Mouse (Mus musculus) liver, adult 2 months (tissue): ENCODE measurements around the gene Lhfpl2. TPM values are rescaled to one million over a fixed set of nuclear protein-coding genes. Genes with fewer than 3 reads are reported as not detected.

Experiments
- DNase-seq: peaks from one replicate; pipeline ENCODE4 v3.0.0-alpha.2; 2011; ENCODE audit warnings: low read depth, low spot score; ENCODE audit errors: extremely low read depth
- H3K27ac ChIP-seq: fragments of 200-500 bp; replicated peaks from 2 replicates; pipeline ENCODE4 v1.5.1; 2012; ENCODE audit warnings: low read depth, mild to moderate bottlenecking, control low read depth, inconsistent platforms, low read length; ENCODE audit not compliant: insufficient read depth
- H3K27me3 ChIP-seq: fragments of 200-500 bp; 2 replicates; pipeline ENCODE4 v1.6.1; 2012; ENCODE audit warnings: mild to moderate bottlenecking, moderate library complexity, low read length, inconsistent platforms; ENCODE audit not compliant: control insufficient read depth, insufficient read depth
- H3K36me3 ChIP-seq: fragments of 200-500 bp; 2 replicates; pipeline ENCODE4 v1.6.1; 2012; ENCODE audit warnings: low read length, inconsistent platforms; ENCODE audit not compliant: control insufficient read depth, insufficient read depth
- H3K4me1 ChIP-seq: fragments of 200-500 bp; 2 replicates; pipeline ENCODE4 v1.6.1; 2011; ENCODE audit warnings: low read length; ENCODE audit not compliant: control insufficient read depth, insufficient read depth
- H3K4me3 ChIP-seq: fragments of 200-500 bp; 2 replicates; pipeline ENCODE4 v1.5.1; 2011; ENCODE audit warnings: low read depth, mild to moderate bottlenecking, control low read depth, low read length, moderate library complexity; ENCODE audit not compliant: insufficient read depth
- H3K79me2 ChIP-seq: fragments of 200-500 bp; 2 replicates; pipeline ENCODE4 v1.6.1; 2012; ENCODE audit warnings: inconsistent platforms, mild to moderate bottlenecking, low read length, moderate library complexity; ENCODE audit not compliant: control insufficient read depth, insufficient read depth
- H3K9ac ChIP-seq: fragments of 200-500 bp; 2 replicates; pipeline ENCODE4 v1.6.1; 2012; ENCODE audit warnings: low read depth, mild to moderate bottlenecking, control low read depth, inconsistent platforms, low read length
- CTCF ChIP-seq: fragments of 200-500 bp; IDR thresholded peaks from 2 replicates; pipeline ENCODE4 v1.5.1; 2011; ENCODE audit warnings: low read depth, low read length, control low read depth
- POLR2A ChIP-seq: fragments of 200-500 bp; IDR thresholded peaks from 2 replicates; pipeline ENCODE4 v1.6.1; 2011; ENCODE audit warnings: low read length, control low read depth; ENCODE audit not compliant: insufficient read depth; ENCODE audit errors: extremely low read depth
- WGBS: fragments of 180-500 bp; shearing (Covaris S2); methylation state at CpG from one replicate; pipeline ENCODE4 v1.1.7; 2018; 5-methylcytosine and 5-hydroxymethylcytosine counted together
- polyA plus RNA-seq: library from polyadenylated mRNA; depleted of rRNA; stranded (reverse); fragments of >200 nt; gene quantifications from 2 replicates; pipeline ENCODE4 v1.2.3, GENCODE M21; 2012
- total RNA-seq: library from RNA; depleted of rRNA; stranded (reverse); fragments of >200 nt; gene quantifications from 2 replicates; pipeline ENCODE4 v1.2.3, GENCODE M21; 2014

The Lhfpl2 gene
- total and polyA plus RNA-seq, 2 experiments, result 4.1 to 8.7 TPM

GRCm38 (mm10) chr13:94132187-94132995, 74.8 kb downstream of the Lhfpl2 start:
- H3K27ac ChIP-seq, result no peak overlapping the region
- peaks cover 5% of the 10 kb centered on the region; the same call in 1 of the 2 replicates for H3K4me1 ChIP-seq
- no peak overlapping the region for H3K9ac ChIP-seq
- H3K79me2 ChIP-seq, result no peaks in the 10 kb centered on the region
- TF ChIP-seq CTCF, result no peak
- H3K27me3 ChIP-seq, result no peaks in the 10 kb centered on the region
- H3K4me3 ChIP-seq, result no peak overlapping the region
- DNase-seq, result no peak
- no peaks in the 10 kb centered on the region for H3K36me3 ChIP-seq
- 71% methylated on average over 13 of the region's 13 CpGs for WGBS

- peak overlapping the region; percentile 38; the same call in 1 of the 2 replicates for H3K27ac ChIP-seq
- WGBS, result 78% methylated on average over 7 of the region's 7 CpGs
- H3K9ac ChIP-seq, result no peak overlapping the region
- no peak for TF ChIP-seq POLR2A
- TF ChIP-seq CTCF, result no peak
- H3K36me3 ChIP-seq, result no peaks in the 10 kb centered on the region
- H3K27me3 ChIP-seq, result no peaks in the 10 kb centered on the region
- H3K79me2 ChIP-seq, result no peaks in the 10 kb centered on the region
- no peak overlapping the region for H3K4me3 ChIP-seq
- no peak for DNase-seq
- peaks cover 5% of the 10 kb centered on the region; the same call in 1 of the 2 replicates for H3K4me1 ChIP-seq
Measured at GRCm38 (mm10) chr13:94134646-94135045, 77.0 kb downstream of the Lhfpl2 start.

GRCm38 (mm10) chr13:94135180-94135579, 77.6 kb downstream of the Lhfpl2 start:
- Histone ChIP-seq H3K27me3 (no peaks in the 10 kb centered on the region), H3K27ac (peak overlapping the region; percentile 38; the same call in 1 of the 2 replicates), H3K4me3 (no peak overlapping the region), H3K9ac (no peak overlapping the region), H3K36me3 (no peaks in the 10 kb centered on the region), H3K4me1 (peaks cover 4% of the 10 kb centered on the region; the same call in 1 of the 2 replicates), H3K79me2 (no peaks in the 10 kb centered on the region)
- WGBS, result 83% methylated on average over 7 of the region's 7 CpGs
- DNase-seq, result no peak
- TF ChIP-seq CTCF (no peak), POLR2A (no peak)

DNA sequence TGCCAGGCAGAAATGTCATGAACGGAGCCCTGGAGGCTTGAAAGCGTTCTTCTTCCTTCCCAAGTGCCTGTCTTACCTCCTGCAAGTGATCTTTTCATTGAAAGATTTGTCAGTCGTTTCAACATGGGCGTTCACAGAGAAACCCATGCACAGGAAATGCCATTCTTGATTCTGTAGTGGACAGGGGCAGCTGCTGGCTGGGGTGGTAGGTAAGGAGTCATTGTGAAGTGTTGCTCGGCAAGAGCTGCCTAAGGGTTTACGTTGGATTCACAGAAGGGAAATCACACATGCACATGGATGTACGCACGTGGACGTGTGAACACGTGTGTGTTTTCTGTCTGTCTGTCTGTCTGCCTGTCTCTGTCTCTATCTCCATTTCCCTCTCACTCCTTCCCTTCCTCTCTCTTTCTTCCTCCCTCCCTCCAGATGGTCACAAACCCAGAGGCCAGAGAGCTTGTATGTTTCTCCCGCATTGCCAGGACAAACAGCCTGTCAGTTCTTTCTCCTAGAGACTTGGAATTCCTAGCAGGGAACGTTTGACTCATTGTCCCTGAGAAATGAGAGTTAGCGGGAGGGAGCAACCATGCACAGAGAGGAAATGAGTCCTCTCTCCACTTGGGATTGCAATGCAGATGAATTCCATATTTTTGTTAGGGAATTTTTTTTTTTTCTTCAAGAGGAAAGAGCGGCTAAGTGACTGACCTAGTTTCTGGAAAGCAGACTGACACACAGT, 82.3 kb downstream of the Lhfpl2 start:
- H3K36me3 ChIP-seq, result no peaks in the 10 kb centered on the region
- no peak overlapping the region for H3K4me3 ChIP-seq
- DNase-seq, result no peak
- no peaks in the 10 kb centered on the region for H3K27me3 ChIP-seq
- peaks cover 3% of the 10 kb centered on the region; the same call in 1 of the 2 replicates for H3K4me1 ChIP-seq
- H3K79me2 ChIP-seq, result no peaks in the 10 kb centered on the region
- H3K27ac ChIP-seq, result no peak overlapping the region; the same call in 1 of the 2 replicates
- TF ChIP-seq CTCF (no peak), POLR2A (no peak)
- 75% methylated on average over 14 of the region's 14 CpGs for WGBS
- H3K9ac ChIP-seq, result no peak overlapping the region

DNA sequence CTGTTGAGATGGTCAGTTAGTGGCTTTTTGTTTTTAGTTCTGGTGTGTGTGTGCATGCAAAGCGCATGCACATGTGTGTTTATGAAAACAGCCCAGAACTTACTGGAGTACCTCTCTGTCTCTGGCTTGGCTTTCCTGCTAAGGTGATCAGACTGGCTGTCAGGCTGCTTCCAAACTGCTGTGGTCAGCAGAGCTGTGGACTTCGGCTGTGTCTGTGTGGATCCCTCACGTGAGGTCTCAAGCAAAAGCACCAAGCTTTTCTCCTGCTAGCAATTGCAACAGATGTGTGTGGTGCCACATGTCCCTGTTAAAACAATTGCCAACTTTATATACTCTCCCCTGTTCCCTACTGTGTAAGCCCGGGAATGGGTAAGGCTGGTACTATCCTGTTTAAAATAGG, 82.8 kb downstream of the Lhfpl2 start:
- no peak for DNase-seq
- WGBS, result 69% methylated on average over 4 of the region's 4 CpGs
- Histone ChIP-seq H3K4me3 (no peak overlapping the region), H3K27me3 (no peaks in the 10 kb centered on the region), H3K36me3 (no peaks in the 10 kb centered on the region), H3K4me1 (peaks cover 3% of the 10 kb centered on the region; the same call in 1 of the 2 replicates), H3K79me2 (no peaks in the 10 kb centered on the region), H3K27ac (no peak overlapping the region), H3K9ac (no peak overlapping the region)
- TF ChIP-seq CTCF (no peak), POLR2A (no peak)
